Mouse (Mus musculus): ENCODE measurements at regions not wholly inside any gene's neighbourhood (a gene's known extent, or its start where the extent isn't known, plus 50 kb on each side); places are given as distances from the start of the nearest gene placed in this dataset.

- no peak for ATAC-seq
- 96% methylated on average over 5 of the region's 5 CpGs for WGBS
- DNase-seq (ENCODE audit: low spot score) = no peak
- no peak overlapping the region for H3K27ac ChIP-seq (ENCODE audit: low read length)
- no peaks in the 10 kb centered on the region for H3K36me3 ChIP-seq (ENCODE audit: insufficient read depth, low read length)
- H3K4me3 ChIP-seq (ENCODE audit: low read depth, low read length) = no peak overlapping the region
- H3K27me3 ChIP-seq (replicated peaks; ENCODE audit: insufficient read depth, low read length) = no peaks in the 10 kb centered on the region
- no peaks in the 10 kb centered on the region; the same call in 1 of the 2 replicates for H3K4me1 ChIP-seq (ENCODE audit: insufficient read depth, low read depth, low read length)
- no peaks in the 10 kb centered on the region for H3K9me3 ChIP-seq (ENCODE audit: low read length)
- H3K4me2 ChIP-seq (replicated peaks; ENCODE audit: low read depth, low read length) = no peak overlapping the region
- no peak overlapping the region for H3K9ac ChIP-seq (replicated peaks; ENCODE audit: low read depth)
- TF ChIP-seq CTCF (IDR thresholded peaks at IDR 0.05) = no peak
- TF ChIP-seq EP300 (IDR thresholded peaks at IDR 0.05) = no peak
Observed at GRCm38 (mm10) chr14:76910186-76910585, 126.4 kb upstream of the Ccdc122 start.

GRCm38 (mm10) chr14:76907941-76908340, 128.6 kb upstream of the Ccdc122 start:
- Histone ChIP-seq H3K27ac (ENCODE audit: low read length) (0 out of 2 replicates have a peak overlapping the region, but pooled peaks have one; percentile 6), H3K4me3 (ENCODE audit: low read depth, low read length) (no peak overlapping the region), H3K27me3 (replicated peaks; ENCODE audit: insufficient read depth, low read length) (no peaks in the 10 kb centered on the region), H3K9me3 (ENCODE audit: low read length) (no peaks in the 10 kb centered on the region), H3K9ac (replicated peaks; ENCODE audit: low read depth) (no peak overlapping the region), H3K4me1 (ENCODE audit: insufficient read depth, low read depth, low read length) (no peaks in the 10 kb centered on the region; the same call in 1 of the 2 replicates), H3K4me2 (replicated peaks; ENCODE audit: low read depth, low read length) (no peak overlapping the region), H3K36me3 (ENCODE audit: insufficient read depth, low read length) (no peaks in the 10 kb centered on the region)
- TF ChIP-seq CTCF (IDR thresholded peaks at IDR 0.05) (no peak), EP300 (IDR thresholded peaks at IDR 0.05) (no peak)
- DNase-seq (ENCODE audit: low spot score) = peak; percentile 35
- WGBS = 30% methylated on average over 5 of the region's 5 CpGs
- peak; percentile 55 for ATAC-seq

- Histone ChIP-seq H3K4me1 (ENCODE audit: insufficient read depth, low read depth, low read length) (peaks cover 6% of the 10 kb centered on the region; the same call in 1 of the 2 replicates), H3K9ac (replicated peaks; ENCODE audit: low read depth) (no peak overlapping the region), H3K27ac (ENCODE audit: low read length) (no peak overlapping the region), H3K27me3 (replicated peaks; ENCODE audit: insufficient read depth, low read length) (no peaks in the 10 kb centered on the region), H3K9me3 (ENCODE audit: low read length) (no peaks in the 10 kb centered on the region), H3K4me3 (ENCODE audit: low read depth, low read length) (no peak overlapping the region), H3K36me3 (ENCODE audit: insufficient read depth, low read length) (no peaks in the 10 kb centered on the region), H3K4me2 (replicated peaks; ENCODE audit: low read depth, low read length) (no peak overlapping the region)
- TF ChIP-seq EP300 (IDR thresholded peaks at IDR 0.05) (peak; percentile 28; the same call in 1 of the 2 replicates), CTCF (IDR thresholded peaks at IDR 0.05) (no peak)
- whole genome bisulfite sequencing = 52% methylated on average over 1 of the region's 1 CpGs
- DNase-seq (ENCODE audit: low spot score) = peak; percentile 50
- ATAC-seq = peak; percentile 55
Observed at GRCm38 (mm10) chr14:76902962-76903757, 133.4 kb upstream of the Ccdc122 start.

GRCm38 (mm10) chr14:76901490-76901889, 135.1 kb upstream of the Ccdc122 start:
- Histone ChIP-seq H3K36me3 (ENCODE audit: insufficient read depth, low read length) (no peaks in the 10 kb centered on the region), H3K9ac (replicated peaks; ENCODE audit: low read depth) (no peak overlapping the region), H3K4me2 (replicated peaks; ENCODE audit: low read depth, low read length) (no peak overlapping the region), H3K27ac (ENCODE audit: low read length) (no peak overlapping the region), H3K4me1 (ENCODE audit: insufficient read depth, low read depth, low read length) (peaks cover 6% of the 10 kb centered on the region; the same call in 1 of the 2 replicates), H3K4me3 (ENCODE audit: low read depth, low read length) (no peak overlapping the region), H3K27me3 (replicated peaks; ENCODE audit: insufficient read depth, low read length) (no peaks in the 10 kb centered on the region), H3K9me3 (ENCODE audit: low read length) (no peaks in the 10 kb centered on the region)
- WGBS = 51% methylated on average over 3 of the region's 3 CpGs
- ATAC-seq (no peak), DNase-seq (ENCODE audit: low spot score) (no peak)
- TF ChIP-seq EP300 (IDR thresholded peaks at IDR 0.05) = no peak
- TF ChIP-seq CTCF (IDR thresholded peaks at IDR 0.05) = no peak

- no peak overlapping the region for H3K4me2 ChIP-seq (replicated peaks; ENCODE audit: low read depth, low read length)
- TF ChIP-seq CTCF (IDR thresholded peaks at IDR 0.05) = peak; percentile 11; the same call in 1 of the 2 replicates
- peak; percentile 75 for TF ChIP-seq EP300 (IDR thresholded peaks at IDR 0.05)
- peak; percentile 87 for ATAC-seq
- peaks cover 6% of the 10 kb centered on the region; the same call in 1 of the 2 replicates for H3K4me1 ChIP-seq (ENCODE audit: insufficient read depth, low read depth, low read length)
- DNase-seq (ENCODE audit: low spot score) = peak; percentile 93
- 16% methylated on average over 3 of the region's 3 CpGs for WGBS
- no peak overlapping the region for H3K27ac ChIP-seq (ENCODE audit: low read length)
- no peak overlapping the region for H3K4me3 ChIP-seq (ENCODE audit: low read depth, low read length)
- no peak overlapping the region for H3K9ac ChIP-seq (replicated peaks; ENCODE audit: low read depth)
- H3K9me3 ChIP-seq (ENCODE audit: low read length) = no peaks in the 10 kb centered on the region
- no peaks in the 10 kb centered on the region for H3K27me3 ChIP-seq (replicated peaks; ENCODE audit: insufficient read depth, low read length)
- H3K36me3 ChIP-seq (ENCODE audit: insufficient read depth, low read length) = no peaks in the 10 kb centered on the region
Observed at GRCm38 (mm10) chr14:76899331-76899730, 137.2 kb upstream of the Ccdc122 start.

GRCm38 (mm10) chr14:76887708-76888107, 148.9 kb upstream of the Ccdc122 start:
- 59% methylated on average over 3 of the region's 3 CpGs for WGBS
- no peak for TF ChIP-seq EP300 (IDR thresholded peaks at IDR 0.05)
- TF ChIP-seq CTCF (IDR thresholded peaks at IDR 0.05) = no peak
- Histone ChIP-seq H3K27ac (ENCODE audit: low read length) (no peak overlapping the region), H3K4me3 (ENCODE audit: low read depth, low read length) (no peak overlapping the region), H3K4me1 (ENCODE audit: insufficient read depth, low read depth, low read length) (no peaks in the 10 kb centered on the region), H3K9ac (replicated peaks; ENCODE audit: low read depth) (no peak overlapping the region), H3K27me3 (replicated peaks; ENCODE audit: insufficient read depth, low read length) (no peaks in the 10 kb centered on the region), H3K9me3 (ENCODE audit: low read length) (no peaks in the 10 kb centered on the region), H3K4me2 (replicated peaks; ENCODE audit: low read depth, low read length) (no peak overlapping the region), H3K36me3 (ENCODE audit: insufficient read depth, low read length) (no peaks in the 10 kb centered on the region)
- DNase-seq (ENCODE audit: low spot score) (no peak), ATAC-seq (no peak)
